Comparison of ENCODE assay signal across 10 mouse cellular contexts in the genomic region with DNA sequence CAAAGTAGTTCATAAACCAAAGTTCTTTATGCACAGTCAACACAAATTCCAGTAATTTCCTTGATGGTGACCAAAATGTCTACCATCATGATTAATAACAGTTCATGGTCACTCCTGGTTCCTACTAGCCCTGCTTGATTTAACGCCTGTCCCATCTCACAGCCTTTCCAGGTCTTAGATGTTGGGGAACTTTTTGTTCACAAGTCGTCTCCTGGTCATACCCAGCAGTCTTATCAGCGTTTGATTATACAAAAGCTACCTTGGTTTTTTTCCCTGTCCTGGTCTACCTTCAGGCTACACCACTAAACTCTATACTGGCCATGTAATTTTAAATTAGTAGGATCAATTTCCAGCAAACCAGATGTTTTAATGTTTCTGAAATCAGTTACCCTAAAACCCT. TPM values are rescaled to one million over a fixed set of nuclear protein-coding genes. Genes with fewer than 3 reads are reported as not detected.
DNase-seq lines count a peak whose midpoint lies in the region; ATAC-seq and TF ChIP-seq lines count a peak whose summit lies in the region.
"Had no signal": no experiment of that assay in that cellular context is flagged by ENCODE, and none has a peak within 500 bp of the region (broad histone marks: within the 10 kb centered on the region; RNA-seq: fewer than 3 reads in every experiment).

No protein-coding gene starts in this region.

- no peaks in the 10 kb centered on the region for H3K9me3 ChIP-seq in heart, embryonic 10.5 days
- H3K9me3 ChIP-seq in E14TG2a.4 (ENCODE audit: low read length) = no peaks in the 10 kb centered on the region
- no peaks in the 10 kb centered on the region for H3K9me3 ChIP-seq in forebrain, embryonic 15.5 days
- H3K9me3 ChIP-seq in liver, embryonic 15.5 days (replicated peaks) = no peaks in the 10 kb centered on the region

- ATAC-seq in forebrain, embryonic 15.5 days (replicated peaks) = no peak
- no peak for ATAC-seq in liver, embryonic 15.5 days (ENCODE audit: insufficient read depth)
- ATAC-seq in monocyte, adult 5-6 weeks (replicated peaks; ENCODE audit: insufficient number of reproducible peaks, low FRiP score, low TSS enrichment, poor library complexity, severe bottlenecking) = no peak

- no peak for TF ChIP-seq CTCF in E14TG2a.4 (conservative IDR thresholded peaks at IDR 0.05; ENCODE audit: low read length)

- H3K27ac ChIP-seq in heart, embryonic 10.5 days = no peak overlapping the region
- H3K27ac ChIP-seq in forebrain, embryonic 15.5 days (replicated peaks) = peak overlapping the region; percentile 100
- no peak overlapping the region; the same call in 1 of the 2 replicates for H3K27ac ChIP-seq in liver, embryonic 15.5 days (replicated peaks)

- intact Hi-C loops in heart, postnatal 10 days (cut with DNase I) = no loop called here
- intact Hi-C loops in left cerebral cortex, postnatal 14 days (cut with DNase I) = no loop called here

- peak overlapping the region; percentile 91 for H3K4me3 ChIP-seq in heart, embryonic 10.5 days
- H3K4me3 ChIP-seq in E14TG2a.4 (replicated peaks; ENCODE audit: low read length) = peak overlapping the region; percentile 88
- H3K4me3 ChIP-seq in forebrain, embryonic 15.5 days = peak overlapping the region; percentile 97
- H3K4me3 ChIP-seq in liver, embryonic 15.5 days (replicated peaks) = peak overlapping the region; percentile 91

- 58% methylated on average over 3 of the region's 3 CpGs for WGBS in heart, embryonic 10.5 days
- 43% methylated on average over 3 of the region's 3 CpGs for WGBS in forebrain, embryonic 15.5 days
- 45% methylated on average over 3 of the region's 3 CpGs for WGBS in liver, embryonic 15.5 days (ENCODE audit: insufficient replicate concordance)

- H3K9ac ChIP-seq in forebrain, embryonic 15.5 days (replicated peaks) = peak overlapping the region; percentile 100
- H3K9ac ChIP-seq in liver, embryonic 15.5 days = peak overlapping the region; percentile 99; the same call in 1 of the 2 replicates

- peak overlapping the region; percentile 57 for H3K4me2 ChIP-seq in forebrain, embryonic 15.5 days (replicated peaks)
- peak overlapping the region; percentile 78 for H3K4me2 ChIP-seq in liver, embryonic 15.5 days

- peaks cover 23% of the 10 kb centered on the region for H3K36me3 ChIP-seq in heart, embryonic 10.5 days
- peaks cover 34% of the 10 kb centered on the region for H3K36me3 ChIP-seq in E14TG2a.4 (ENCODE audit: insufficient read depth, low read length)
- peaks cover 10% of the 10 kb centered on the region for H3K36me3 ChIP-seq in forebrain, embryonic 15.5 days
- peaks cover 37% of the 10 kb centered on the region for H3K36me3 ChIP-seq in liver, embryonic 15.5 days (replicated peaks)

- no peaks in the 10 kb centered on the region for H3K27me3 ChIP-seq in heart, embryonic 10.5 days (ENCODE audit: insufficient read depth, poor library complexity, severe bottlenecking)
- no peaks in the 10 kb centered on the region for H3K27me3 ChIP-seq in E14TG2a.4 (ENCODE audit: insufficient read depth, low read length)
- no peaks in the 10 kb centered on the region for H3K27me3 ChIP-seq in forebrain, embryonic 15.5 days
- no peaks in the 10 kb centered on the region for H3K27me3 ChIP-seq in liver, embryonic 15.5 days

- DNase-seq in heart, embryonic 10.5 days (ENCODE audit: low spot score) = peak; percentile 38
- no peak for DNase-seq in heart, postnatal 10 days
- DNase-seq in MN1 (ENCODE audit: low spot score) = no peak
- DNase-seq in left cerebral cortex, postnatal 14 days (ENCODE audit: low spot score in 2 of 2) = no peak
- DNase-seq: cerebellum, postnatal 25 days; left cerebral cortex, postnatal 4 days had no signal

- H3K4me1 ChIP-seq in heart, embryonic 10.5 days = peaks cover 29% of the 10 kb centered on the region; the same call in 1 of the 2 replicates
- peaks cover 54% of the 10 kb centered on the region for H3K4me1 ChIP-seq in E14TG2a.4 (replicated peaks; ENCODE audit: low read depth, low read length)
- H3K4me1 ChIP-seq in forebrain, embryonic 15.5 days = peaks cover 35% of the 10 kb centered on the region
- peaks cover 37% of the 10 kb centered on the region for H3K4me1 ChIP-seq in liver, embryonic 15.5 days (replicated peaks)

RNA-seq across cellular contexts. Expression of gene Gtf2a1, which starts 3.2 kb away (rescaled TPM):
- polyA plus RNA-seq in heart, embryonic 10.5 days (2016; fragmentation: Nextera tagmentation; extraction: Ambion mirVana) = 32.0 and 42.3 TPM in 2 replicates
- total RNA-seq in heart, postnatal 10 days (2021) = 10 to 100 TPM; 24.4 to 30.4 TPM
- 68.6 and 71.1 TPM in 2 replicates for polyA plus RNA-seq in forebrain, embryonic 15.5 days (2015; fragmentation: Nextera tagmentation; extraction: Ambion mirVana)
- polyA plus RNA-seq in liver, embryonic 15.5 days (2015; fragmentation: Nextera tagmentation; extraction: Ambion mirVana) = 15.3 and 16.1 TPM in 2 replicates
- 31.8 to 40.7 TPM (median 36.9 TPM) in 3 replicates for total RNA-seq in monocyte, adult 5-6 weeks (2017)
- total RNA-seq in left cerebral cortex, postnatal 14 days (2021) = 10 to 100 TPM; 44.4 to 51.5 TPM
